Comparison of ENCODE assay signal across 7 mouse cellular contexts in the genomic region with DNA sequence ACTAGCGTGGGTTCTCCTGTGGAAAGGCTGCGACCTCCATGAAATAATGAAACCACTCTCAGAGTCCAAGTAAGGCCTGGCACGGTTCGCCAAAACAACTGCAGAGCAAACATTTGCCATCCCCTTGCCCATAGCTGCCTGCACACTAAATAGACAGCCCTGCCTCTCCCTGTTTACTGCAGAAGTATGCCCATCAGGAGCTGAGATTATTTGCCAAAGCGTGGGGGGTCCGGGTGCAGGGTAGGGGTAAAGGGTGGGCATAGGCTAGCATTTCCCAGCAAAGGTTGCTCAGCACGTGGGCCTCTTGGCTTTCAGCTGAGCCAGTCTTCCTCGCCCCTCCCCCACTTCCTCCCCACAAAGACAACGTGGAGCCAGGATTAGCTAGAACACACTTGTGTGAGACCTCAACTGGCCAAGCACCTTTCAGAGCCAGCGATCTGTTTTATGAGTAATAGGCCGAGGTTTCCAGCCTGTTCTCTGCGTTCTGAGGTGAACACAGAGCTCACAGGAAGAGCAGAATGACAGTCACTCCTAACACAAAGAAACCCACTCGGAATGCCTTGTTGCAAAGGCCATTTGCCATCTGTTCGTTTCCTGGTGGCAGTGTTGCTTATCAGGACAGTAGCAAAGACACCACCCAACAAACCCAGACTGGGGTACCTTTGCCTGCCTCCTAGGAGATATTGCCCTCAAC. TPM values are rescaled to one million over a fixed set of nuclear protein-coding genes. Genes with fewer than 3 reads are reported as not detected.
DNase-seq lines count a peak whose midpoint lies in the region; ATAC-seq and TF ChIP-seq lines count a peak whose summit lies in the region.

No protein-coding gene starts in this region.

- WGBS in intestine, postnatal 0 days, result 51% methylated on average over 14 of the region's 14 CpGs
- whole genome bisulfite sequencing in limb, embryonic 13.5 days, result 33% methylated on average over 14 of the region's 14 CpGs
- WGBS in midbrain, embryonic 11.5 days, result 65% methylated on average over 14 of the region's 14 CpGs

- no peaks in the 10 kb centered on the region for H3K4me1 ChIP-seq in intestine, postnatal 0 days (replicated peaks; ENCODE audit: control insufficient read depth, insufficient read depth, low read length)
- H3K4me1 ChIP-seq in limb, embryonic 13.5 days, result peaks cover 38% of the 10 kb centered on the region
- no peaks in the 10 kb centered on the region; the same call in 1 of the 2 replicates for H3K4me1 ChIP-seq in midbrain, embryonic 11.5 days (ENCODE audit: control insufficient read depth, insufficient read depth, low read length)

- H3K4me2 ChIP-seq in intestine, postnatal 0 days (replicated peaks; ENCODE audit: low read depth), result no peak overlapping the region
- H3K4me2 ChIP-seq in limb, embryonic 13.5 days (replicated peaks), result peak overlapping the region; percentile 50
- H3K4me2 ChIP-seq in midbrain, embryonic 11.5 days, result no peak overlapping the region

- H3K4me3 ChIP-seq in intestine, postnatal 0 days (ENCODE audit: low read depth, low read length), result no peak overlapping the region
- H3K4me3 ChIP-seq in limb, embryonic 13.5 days, result no peak overlapping the region
- H3K4me3 ChIP-seq in midbrain, embryonic 11.5 days (ENCODE audit: low read depth, low read length), result no peak overlapping the region

- H3K36me3 ChIP-seq in intestine, postnatal 0 days (ENCODE audit: control insufficient read depth, insufficient read depth), result no peaks in the 10 kb centered on the region
- no peaks in the 10 kb centered on the region for H3K36me3 ChIP-seq in limb, embryonic 13.5 days
- H3K36me3 ChIP-seq in midbrain, embryonic 11.5 days (ENCODE audit: control insufficient read depth, insufficient read depth, low read length), result no peaks in the 10 kb centered on the region

- ATAC-seq in intestine, postnatal 0 days, result no peak
- peak; percentile 26 for ATAC-seq in limb, embryonic 13.5 days (ENCODE audit: low FRiP score, low read depth)
- peak; percentile 55 for ATAC-seq in midbrain, embryonic 11.5 days (ENCODE audit: low FRiP score)

- H3K9ac ChIP-seq in intestine, postnatal 0 days (ENCODE audit: low read depth, low read length), result no peak overlapping the region
- peak overlapping the region; percentile 50; the same call in 1 of the 2 replicates for H3K9ac ChIP-seq in limb, embryonic 13.5 days
- no peak overlapping the region for H3K9ac ChIP-seq in midbrain, embryonic 11.5 days (ENCODE audit: low read length)

- peak overlapping the region; percentile 50; the same call in 1 of the 2 replicates for H3K27ac ChIP-seq in intestine, postnatal 0 days (ENCODE audit: low read depth, low read length)
- peak overlapping the region; percentile 81 for H3K27ac ChIP-seq in limb, embryonic 13.5 days
- no peak overlapping the region for H3K27ac ChIP-seq in midbrain, embryonic 11.5 days (ENCODE audit: low read depth, low read length)

- peak; percentile 70 to 82 for DNase-seq in adrenal gland, postnatal 36 days
- DNase-seq in embryo, embryonic 11 days, result peak; percentile 64
- peak; percentile 99 for DNase-seq in heart, adult 11 months
- DNase-seq in midbrain, embryonic 11.5 days (ENCODE audit: low spot score, missing footprints), result no peak
- peak; percentile 23 to 52 for DNase-seq in spleen, adult 18-20 months

- H3K9me3 ChIP-seq in intestine, postnatal 0 days (ENCODE audit: control insufficient read depth), result no peaks in the 10 kb centered on the region
- H3K9me3 ChIP-seq in limb, embryonic 13.5 days, result no peaks in the 10 kb centered on the region
- no peaks in the 10 kb centered on the region for H3K9me3 ChIP-seq in midbrain, embryonic 11.5 days (ENCODE audit: control insufficient read depth, low read length)

- no peak for TF ChIP-seq CTCF in intestine, postnatal 0 days (IDR thresholded peaks at IDR 0.05; ENCODE audit: low read depth)

- H3K27me3 ChIP-seq in intestine, postnatal 0 days (replicated peaks; ENCODE audit: control insufficient read depth, insufficient read depth, low read length), result no peaks in the 10 kb centered on the region
- no peaks in the 10 kb centered on the region for H3K27me3 ChIP-seq in limb, embryonic 13.5 days
- H3K27me3 ChIP-seq in midbrain, embryonic 11.5 days (ENCODE audit: control insufficient read depth, insufficient read depth, low read length), result no peaks in the 10 kb centered on the region

RNA-seq across cellular contexts. Expression of a gene that starts 55.6 kb away (rescaled TPM):
- total RNA-seq in adrenal gland, postnatal 36 days (2021), result 10 to 100 TPM; 11.7 to 14.6 TPM
- 1.5 and 1.9 TPM in 2 replicates for polyA plus RNA-seq in intestine, postnatal 0 days (2015; fragmentation: Nextera tagmentation; extraction: Ambion mirVana)
- polyA plus RNA-seq in limb, embryonic 13.5 days (2015; fragmentation: Nextera tagmentation; extraction: Ambion mirVana), result 7.6 and 8.5 TPM in 2 replicates
- 3.8 and 4.4 TPM in 2 replicates for polyA plus RNA-seq in midbrain, embryonic 11.5 days (2014; fragmentation: Nextera tagmentation; extraction: Ambion mirVana)
